Mouse (Mus musculus) lung, adult 18-20 months (tissue): ENCODE results near the gene Hsd11b2.

Experiments
- DNase-seq, 2 experiments: peaks; one replicate each; pipeline ENCODE4 v3.0.0; 2022; ENCODE audit warnings: mixed read lengths in 2 of 2

Hsd11b2 gene

GRCm38 (mm10) chr8:105527110-105527509, 8.6 kb downstream of the Hsd11b2 start:
- no peak for DNase-seq

GRCm38 (mm10) chr8:105528206-105528605, 9.7 kb downstream of the Hsd11b2 start:
- no peak for DNase-seq

GRCm38 (mm10) chr8:105529271-105529670, 10.7 kb downstream of the Hsd11b2 start:
- no peak for DNase-seq

- DNase-seq = peak; percentile 64 to 82
Measured at GRCm38 (mm10) chr8:105531774-105532173, 13.2 kb downstream of the Hsd11b2 start.

GRCm38 (mm10) chr8:105533439-105533838, 14.9 kb downstream of the Hsd11b2 start:
- peak; percentile 46 to 63 for DNase-seq

- DNase-seq = peak; percentile 78 to 85
Measured at GRCm38 (mm10) chr8:105533892-105534329, 15.4 kb downstream of the Hsd11b2 start.

GRCm38 (mm10) chr8:105536546-105536945, 18.0 kb downstream of the Hsd11b2 start:
- DNase-seq = no peak

GRCm38 (mm10) chr8:105537011-105537677, 18.6 kb downstream of the Hsd11b2 start:
- peak; percentile 43 to 65 for DNase-seq

GRCm38 (mm10) chr8:105538940-105539339, 20.4 kb downstream of the Hsd11b2 start:
- peak in 1 of 2 experiments; percentile 53 for DNase-seq

- no peak for DNase-seq
Measured at GRCm38 (mm10) chr8:105542032-105542656, 23.6 kb downstream of the Hsd11b2 start.

GRCm38 (mm10) chr8:105542808-105543207, 24.3 kb downstream of the Hsd11b2 start:
- DNase-seq = no peak

GRCm38 (mm10) chr8:105543703-105544102, 25.1 kb downstream of the Hsd11b2 start:
- no peak for DNase-seq

GRCm38 (mm10) chr8:105544544-105545205, 26.1 kb downstream of the Hsd11b2 start:
- DNase-seq = no peak

GRCm38 (mm10) chr8:105545249-105545648, 26.7 kb downstream of the Hsd11b2 start:
- no peak for DNase-seq

- DNase-seq = peak; percentile 80 to 87
Measured at GRCm38 (mm10) chr8:105546384-105547350, 28.1 kb downstream of the Hsd11b2 start.

GRCm38 (mm10) chr8:105549506-105549905, 31.0 kb downstream of the Hsd11b2 start:
- no peak for DNase-seq

GRCm38 (mm10) chr8:105550083-105550482, 31.5 kb downstream of the Hsd11b2 start:
- DNase-seq = peak in 1 of 2 experiments; percentile 16

- DNase-seq = no peak
Measured at GRCm38 (mm10) chr8:105552032-105552431, 33.5 kb downstream of the Hsd11b2 start.

- no peak for DNase-seq
Measured at GRCm38 (mm10) chr8:105552824-105553223, 34.3 kb downstream of the Hsd11b2 start.

GRCm38 (mm10) chr8:105554087-105554486, 35.5 kb downstream of the Hsd11b2 start:
- DNase-seq = peak; percentile 58 to 75

- no peak for DNase-seq
Measured at GRCm38 (mm10) chr8:105555230-105555629, 36.7 kb downstream of the Hsd11b2 start.

GRCm38 (mm10) chr8:105562863-105563262, 44.3 kb downstream of the Hsd11b2 start:
- DNase-seq = no peak

GRCm38 (mm10) chr8:105563871-105564270, 45.3 kb downstream of the Hsd11b2 start:
- no peak for DNase-seq
